Mouse (Mus musculus) brain, embryonic 14.5 days (tissue): ENCODE measurements around the gene Qk.

Experiments used
- CTCF ChIP-seq: fragments of 200-500 bp; IDR thresholded peaks from 2 replicates; pipeline ENCODE4 v1.5.1; 2012; ENCODE audit warnings: inconsistent platforms, mild to moderate bottlenecking, moderate library complexity, borderline replicate concordance; ENCODE audit not compliant: insufficient read depth, insufficient read length; ENCODE audit errors: extremely low read depth
- POLR2A ChIP-seq: fragments of 200-500 bp; IDR thresholded peaks from 2 replicates; pipeline ENCODE4 v1.6.1; 2012; ENCODE audit warnings: mild to moderate bottlenecking, inconsistent platforms, borderline replicate concordance; ENCODE audit not compliant: poor library complexity, insufficient read depth, insufficient read length, severe bottlenecking; ENCODE audit errors: extremely low read depth

GRCm38 (mm10) chr17:10187431-10188020 lies 132.1 kb downstream of the Qk start:
- TF ChIP-seq POLR2A (no peak), CTCF (no peak)
